Mouse (Mus musculus) brain, embryonic 14.5 days (tissue): ENCODE measurements around the gene Arsb.

Source experiments
- CTCF ChIP-seq: fragments of 200-500 bp; IDR thresholded peaks from 2 replicates; pipeline ENCODE4 v1.5.1; 2012; ENCODE audit warnings: inconsistent platforms, mild to moderate bottlenecking, moderate library complexity, borderline replicate concordance; ENCODE audit not compliant: insufficient read depth, insufficient read length; ENCODE audit errors: extremely low read depth
- POLR2A ChIP-seq: fragments of 200-500 bp; IDR thresholded peaks from 2 replicates; pipeline ENCODE4 v1.6.1; 2012; ENCODE audit warnings: mild to moderate bottlenecking, inconsistent platforms, borderline replicate concordance; ENCODE audit not compliant: poor library complexity, insufficient read depth, insufficient read length, severe bottlenecking; ENCODE audit errors: extremely low read depth

- TF ChIP-seq CTCF (no peak), POLR2A (no peak)
Measured at GRCm38 (mm10) chr13:93915641-93916570, 144.5 kb downstream of the Arsb start.
